22 mouse cellular contexts compared by ENCODE assay signal in the genomic region with DNA sequence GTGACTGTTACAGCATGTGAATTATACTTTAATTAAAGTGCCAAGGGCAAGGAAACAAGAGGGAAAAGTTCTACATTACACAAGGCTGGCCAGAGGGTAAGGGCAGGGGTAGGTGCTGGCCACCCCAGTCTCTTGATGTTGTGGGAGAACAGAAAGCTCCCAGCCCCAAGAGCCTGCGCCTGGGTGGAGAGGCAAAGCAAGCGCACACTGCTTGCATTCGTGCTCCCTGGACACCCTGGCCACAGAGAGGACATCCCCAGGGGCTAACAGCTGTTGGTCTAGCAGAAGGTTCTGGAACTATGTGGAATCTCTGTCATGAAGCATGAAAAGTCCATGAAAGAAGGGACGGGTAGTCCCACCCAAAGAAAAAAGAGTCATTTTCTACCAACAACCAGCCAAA. TPM values are rescaled to one million over a fixed set of nuclear protein-coding genes. Genes with fewer than 3 reads are reported as not detected.
DNase-seq lines count a peak whose midpoint lies in the region; ATAC-seq lines count a peak whose summit lies in the region.
"Had no signal": no experiment of that assay in that cellular context is flagged by ENCODE, and none has a peak within 500 bp of the region (broad histone marks: within the 10 kb centered on the region; RNA-seq: fewer than 3 reads in every experiment).

No protein-coding gene starts in this region.

- no peak overlapping the region for H3K4me3 ChIP-seq in heart, embryonic 11.5 days (ENCODE audit: low read depth, low read length)
- no peak overlapping the region for H3K4me3 ChIP-seq in heart, embryonic 15.5 days
- H3K4me3 ChIP-seq in megakaryocyte, embryonic 14.5 days (replicated peaks) = peak overlapping the region; percentile 44
- H3K4me3 ChIP-seq: embryonic facial prominence, embryonic 13.5 days; forebrain, embryonic 12.5 days; hindbrain, embryonic 15.5 days had no signal

- no peak overlapping the region; the same call in 1 of the 2 replicates for H3K4me2 ChIP-seq in heart, embryonic 11.5 days
- H3K4me2 ChIP-seq in heart, embryonic 15.5 days = no peak overlapping the region
- H3K4me2 ChIP-seq: embryonic facial prominence, embryonic 13.5 days; forebrain, embryonic 12.5 days; hindbrain, embryonic 15.5 days had no signal

- intact Hi-C loops in heart, postnatal 36 days (cut with DNase I) = no loop called here

- no peaks in the 10 kb centered on the region for H3K36me3 ChIP-seq in heart, embryonic 11.5 days (ENCODE audit: control insufficient read depth, insufficient read depth, low read length)
- H3K36me3 ChIP-seq in heart, embryonic 15.5 days = no peaks in the 10 kb centered on the region
- peaks cover 69% of the 10 kb centered on the region for H3K36me3 ChIP-seq in megakaryocyte, embryonic 14.5 days (replicated peaks; ENCODE audit: low read length)
- H3K36me3 ChIP-seq: embryonic facial prominence, embryonic 13.5 days; forebrain, embryonic 12.5 days; hindbrain, embryonic 15.5 days had no signal

- WGBS in heart, embryonic 11.5 days (ENCODE audit: insufficient replicate concordance) = 74% methylated on average over 4 of the region's 4 CpGs
- 78% methylated on average over 4 of the region's 4 CpGs for WGBS in heart, embryonic 15.5 days

- no peaks in the 10 kb centered on the region for H3K9me3 ChIP-seq in heart, embryonic 11.5 days (replicated peaks; ENCODE audit: control insufficient read depth, low read length)
- H3K9me3 ChIP-seq in heart, embryonic 15.5 days (replicated peaks) = no peaks in the 10 kb centered on the region
- H3K9me3 ChIP-seq in megakaryocyte, embryonic 14.5 days = no peaks in the 10 kb centered on the region
- H3K9me3 ChIP-seq: embryonic facial prominence, embryonic 13.5 days; forebrain, embryonic 12.5 days; hindbrain, embryonic 15.5 days had no signal

- H3K4me1 ChIP-seq in heart, embryonic 11.5 days (ENCODE audit: control insufficient read depth, insufficient read depth, low read length) = peaks cover 15% of the 10 kb centered on the region
- H3K4me1 ChIP-seq in heart, embryonic 15.5 days (replicated peaks) = peaks cover 42% of the 10 kb centered on the region
- H3K4me1 ChIP-seq in megakaryocyte, embryonic 14.5 days = peaks cover 81% of the 10 kb centered on the region

- H3K27me3 ChIP-seq in heart, embryonic 11.5 days (ENCODE audit: control insufficient read depth, insufficient read depth, low read length) = no peaks in the 10 kb centered on the region; the same call in 1 of the 2 replicates
- H3K27me3 ChIP-seq in heart, embryonic 15.5 days = peaks cover 9% of the 10 kb centered on the region; the same call in 1 of the 2 replicates
- peaks cover 7% of the 10 kb centered on the region for H3K27me3 ChIP-seq in megakaryocyte, embryonic 14.5 days (replicated peaks)
- H3K27me3 ChIP-seq: CH12.LX, Patski had no signal

- H3K9ac ChIP-seq in heart, embryonic 11.5 days (ENCODE audit: low read depth, low read length) = 0 out of 2 replicates have a peak overlapping the region, but pooled peaks have one; percentile 13
- H3K9ac ChIP-seq in heart, embryonic 15.5 days = no peak overlapping the region
- H3K9ac ChIP-seq: embryonic facial prominence, embryonic 13.5 days; forebrain, embryonic 12.5 days; hindbrain, embryonic 15.5 days had no signal

- no peak for ATAC-seq in heart, embryonic 11.5 days (replicated peaks; ENCODE audit: insufficient number of reproducible peaks, low FRiP score, low TSS enrichment)
- ATAC-seq in heart, embryonic 15.5 days (replicated peaks; ENCODE audit: insufficient number of reproducible peaks, insufficient read depth, low FRiP score, low read depth) = no peak
- ATAC-seq in megakaryocyte, adult 5-6 weeks (ENCODE audit: poor library complexity, severe bottlenecking) = no peak
- ATAC-seq: activated CD4-positive, CD25-positive, alpha-beta regulatory T cell, adult 4 months; forebrain, embryonic 16.5 days; intestine, embryonic 16.5 days; Patski had no signal

- DNase-seq in heart, postnatal 36 days = no peak
- no peak for DNase-seq in heart, postnatal 4 days
- DNase-seq in adipocyte (ENCODE audit: low spot score) = no peak
- DNase-seq: adrenal gland, adult 2 months; adrenal gland, postnatal 25 days; cerebellum, adult 18-20 months; cerebellum, adult 9-11 months; cerebellum, postnatal 36 days; gastrocnemius, postnatal 10 days; kidney, adult 2 months had no signal

- no peak overlapping the region for H3K27ac ChIP-seq in heart, embryonic 11.5 days (ENCODE audit: low read depth, low read length)
- peak overlapping the region; percentile 80 for H3K27ac ChIP-seq in heart, embryonic 15.5 days
- H3K27ac ChIP-seq: embryonic facial prominence, embryonic 13.5 days; forebrain, embryonic 12.5 days; hindbrain, embryonic 15.5 days had no signal

RNA-seq across cellular contexts. Expression of a gene that starts 5.1 kb away (rescaled TPM):
- 59.1 and 81.1 TPM in 2 replicates for polyA plus RNA-seq in heart, embryonic 11.5 days (2014; fragmentation: Nextera tagmentation; extraction: Ambion mirVana)
- 10 to 100 TPM; 53.7 to 67.6 TPM for total RNA-seq in heart, postnatal 36 days (2021)
- polyA plus RNA-seq in heart, embryonic 15.5 days (2015; fragmentation: Nextera tagmentation; extraction: Ambion mirVana) = 35.4 and 39.8 TPM in 2 replicates
- total RNA-seq in heart, postnatal 4 days (2021) = 100 to 1,000 TPM; 169 to 172 TPM
- 133 and 271 TPM in 2 replicates for polyA plus RNA-seq in megakaryocyte, embryonic 14.5 days (2012; ENCODE audit: insufficient read depth, low replicate concordance)
- total RNA-seq in megakaryocyte, adult 5-6 weeks (2015) = 152 and 159 TPM in 2 replicates
- total RNA-seq in megakaryocyte, adult 5-6 weeks (2017) = 244 and 250 TPM in 2 replicates
